Mouse (Mus musculus) heart, embryonic 15.5 days (tissue): ENCODE measurements around the gene Aasdhppt. TPM values are rescaled to one million over a fixed set of nuclear protein-coding genes. Genes with fewer than 3 reads are reported as not detected.

Source experiments
- ATAC-seq: fragments of 200-750 bp; cut with Nextera tagmentation; replicated peaks from 2 replicates; pipeline ENCODE4 v1.8.0; 2017; ENCODE audit warnings: low read depth, moderate TSS enrichment; ENCODE audit not compliant: insufficient number of reproducible peaks, insufficient read depth, low FRiP score
- H3K27ac ChIP-seq: fragments of 300-500 bp; sonication (generic); 2 replicates; pipeline ENCODE4 v1.5.1; 2015; ENCODE audit warnings: mild to moderate bottlenecking, inconsistent platforms
- H3K27me3 ChIP-seq: fragments of 300-500 bp; sonication (generic); 2 replicates; pipeline ENCODE4 v1.6.1; 2015; ENCODE audit warnings: inconsistent platforms
- H3K36me3 ChIP-seq: fragments of 300-500 bp; sonication (generic); 2 replicates; pipeline ENCODE4 v1.6.1; 2015; ENCODE audit warnings: mild to moderate bottlenecking, inconsistent platforms
- H3K4me1 ChIP-seq: fragments of 300-500 bp; sonication (generic); replicated peaks from 2 replicates; pipeline ENCODE4 v1.6.1; 2015; ENCODE audit warnings: inconsistent platforms
- H3K4me2 ChIP-seq: fragments of 300-500 bp; sonication (generic); 2 replicates; pipeline ENCODE4 v1.6.1; 2015; ENCODE audit warnings: inconsistent platforms, mild to moderate bottlenecking, moderate library complexity
- H3K4me3 ChIP-seq: fragments of 300-500 bp; sonication (generic); 2 replicates; pipeline ENCODE4 v1.5.1; 2015; ENCODE audit warnings: mild to moderate bottlenecking, inconsistent platforms
- H3K9ac ChIP-seq: fragments of 300-500 bp; sonication (generic); 2 replicates; pipeline ENCODE4 v1.6.1; 2015; ENCODE audit warnings: mild to moderate bottlenecking, inconsistent platforms
- H3K9me3 ChIP-seq: fragments of 300-500 bp; sonication (generic); replicated peaks from 2 replicates; pipeline ENCODE4 v1.6.1; 2016; ENCODE audit warnings: inconsistent platforms
- WGBS: fragments of 180-500 bp; shearing (Covaris S2); methylation state at CpG from one replicate; pipeline ENCODE4 v1.1.7; 2015; ENCODE audit warnings: mixed read lengths; 5-methylcytosine and 5-hydroxymethylcytosine counted together
- microRNA-seq: library from miRNA; unstranded; fragments of <30 nt; microRNA quantifications from one replicate; pipeline ENCODE4, GENCODE M21; 2016
- polyA plus RNA-seq: library from polyadenylated mRNA; unstranded; fragments of >200 nt; fragmentation: Nextera tagmentation; extraction: Ambion mirVana; gene quantifications from 2 replicates; pipeline ENCODE4 v1.2.1, GENCODE M21; 2015

Aasdhppt gene
- polyA plus RNA-seq, 1 experiment from 2014 or later = 27.9 TPM

- H3K27me3 ChIP-seq = no peaks in the 10 kb centered on the region
- no peaks in the 10 kb centered on the region for H3K9me3 ChIP-seq
- no peak overlapping the region for H3K4me2 ChIP-seq
- H3K4me1 ChIP-seq = no peaks in the 10 kb centered on the region
- H3K9ac ChIP-seq = no peak overlapping the region
- H3K4me3 ChIP-seq = no peak overlapping the region
- no peaks in the 10 kb centered on the region for H3K36me3 ChIP-seq
- ATAC-seq = no peak
- H3K27ac ChIP-seq = no peak overlapping the region
- 95% methylated on average over 3 of the region's 3 CpGs for WGBS
Measured at GRCm38 (mm10) chr9:4266881-4267280, 42.4 kb downstream of the Aasdhppt start.

- Histone ChIP-seq H3K27me3 (no peaks in the 10 kb centered on the region), H3K4me3 (peak overlapping the region; percentile 43), H3K27ac (no peak overlapping the region), H3K4me1 (no peaks in the 10 kb centered on the region), H3K9me3 (peaks cover 9% of the 10 kb centered on the region; the same call in 1 of the 2 replicates), H3K9ac (no peak overlapping the region), H3K36me3 (no peaks in the 10 kb centered on the region), H3K4me2 (peak overlapping the region; percentile 45)
- ATAC-seq = no peak
- WGBS = 63% methylated on average over 12 of the region's 12 CpGs
Measured at GRCm38 (mm10) chr9:4260746-4261090, 48.6 kb downstream of the Aasdhppt start.

GRCm38 (mm10) chr9:4259841-4260745 is 49.2 kb downstream of the Aasdhppt start:
- Histone ChIP-seq H3K9me3 (peaks cover 9% of the 10 kb centered on the region; the same call in 1 of the 2 replicates), H3K27me3 (no peaks in the 10 kb centered on the region), H3K9ac (no peak overlapping the region), H3K36me3 (no peaks in the 10 kb centered on the region), H3K27ac (no peak overlapping the region), H3K4me1 (no peaks in the 10 kb centered on the region), H3K4me2 (peak overlapping the region; percentile 45), H3K4me3 (peak overlapping the region; percentile 43)
- WGBS = 41% methylated on average over 65 of the region's 65 CpGs
- no peak for ATAC-seq

GRCm38 (mm10) chr9:4259074-4259473 is 50.2 kb downstream of the Aasdhppt start:
- no peak overlapping the region for H3K27ac ChIP-seq
- peaks cover 9% of the 10 kb centered on the region; the same call in 1 of the 2 replicates for H3K9me3 ChIP-seq
- no peaks in the 10 kb centered on the region for H3K4me1 ChIP-seq
- 84% methylated on average over 10 of the region's 10 CpGs for WGBS
- no peak overlapping the region for H3K4me2 ChIP-seq
- no peak overlapping the region for H3K4me3 ChIP-seq
- H3K27me3 ChIP-seq = no peaks in the 10 kb centered on the region
- H3K9ac ChIP-seq = no peak overlapping the region
- ATAC-seq = no peak
- H3K36me3 ChIP-seq = no peaks in the 10 kb centered on the region

Small RNA genes within 50 kb of the gene (microRNA-seq; reads per million reads assigned to microRNA genes)
- gene Gm22195 = not detected

Other genes with a start within 250 kb of the Aasdhppt start
- 8.3 and 10.5 TPM in 2 replicates for gene Kbtbd3, start 362 bp upstream of the Aasdhppt start, polyA plus RNA-seq
- 29.8 and 32.6 TPM in 2 replicates for gene Msantd4, start 67.1 kb upstream of the Aasdhppt start, polyA plus RNA-seq